Mouse (Mus musculus) kidney, adult 9 months (tissue): Measurements from ENCODE around the gene Espn.

Experiments
- DNase-seq: peaks from one replicate; pipeline ENCODE4 v3.0.0; 2022

The Espn gene

GRCm38 (mm10) chr4:152092751-152093293 lies 59.3 kb downstream of the Espn start:
- no peak for DNase-seq

GRCm38 (mm10) chr4:152090191-152090590 lies 62.0 kb downstream of the Espn start:
- DNase-seq: no peak

GRCm38 (mm10) chr4:152088556-152089120 lies 63.5 kb downstream of the Espn start:
- DNase-seq: no peak

- no peak for DNase-seq
Measured at GRCm38 (mm10) chr4:152088133-152088532, 64.0 kb downstream of the Espn start.

- no peak for DNase-seq
Measured at GRCm38 (mm10) chr4:152087211-152088081, 64.7 kb downstream of the Espn start.

GRCm38 (mm10) chr4:152086505-152087210 lies 65.5 kb downstream of the Espn start:
- peak; percentile 64 for DNase-seq

- DNase-seq: no peak
Measured at GRCm38 (mm10) chr4:152084616-152085015, 67.6 kb downstream of the Espn start.

- DNase-seq: no peak
Measured at GRCm38 (mm10) chr4:152083611-152084220, 68.5 kb downstream of the Espn start.

GRCm38 (mm10) chr4:152079931-152080330 lies 72.2 kb downstream of the Espn start:
- no peak for DNase-seq

- no peak for DNase-seq
Measured at GRCm38 (mm10) chr4:152079261-152079660, 72.9 kb downstream of the Espn start.

GRCm38 (mm10) chr4:152078105-152078530 lies 74.1 kb downstream of the Espn start:
- no peak for DNase-seq

GRCm38 (mm10) chr4:152077191-152077590 lies 75.0 kb downstream of the Espn start:
- no peak for DNase-seq

- DNase-seq: no peak
Measured at GRCm38 (mm10) chr4:152074548-152074947, 77.6 kb downstream of the Espn start.

GRCm38 (mm10) chr4:152073715-152074114 lies 78.5 kb downstream of the Espn start:
- DNase-seq: no peak

- DNase-seq: no peak
Measured at GRCm38 (mm10) chr4:152072655-152073054, 79.5 kb downstream of the Espn start.

- no peak for DNase-seq
Measured at GRCm38 (mm10) chr4:152072121-152072601, 80.0 kb downstream of the Espn start, which contains the start of gene Plekhg5. Plekhg5 (plus strand) TSS chr4:152072498.

GRCm38 (mm10) chr4:152070494-152071396 lies 81.4 kb downstream of the Espn start:
- DNase-seq: no peak
